Mouse (Mus musculus) thymus, adult 2 months (tissue): ENCODE measurements around the gene Sec22b. TPM values are rescaled to one million over a fixed set of nuclear protein-coding genes. Genes with fewer than 3 reads are reported as not detected.

Experiments
- DNase-seq: peaks from one replicate; pipeline ENCODE4 v3.0.0; 2021
- H3K27ac ChIP-seq: fragments of 200-500 bp; 2 replicates; pipeline ENCODE4 v1.5.1; 2012; ENCODE audit warnings: low read length, control low read depth; ENCODE audit not compliant: control insufficient read depth, insufficient read depth
- H3K27me3 ChIP-seq: fragments of 200-500 bp; 2 replicates; pipeline ENCODE4 v1.6.1; 2012; ENCODE audit warnings: mild to moderate bottlenecking, low read length, moderate library complexity, mixed read lengths; ENCODE audit not compliant: control insufficient read depth, insufficient read depth
- H3K36me3 ChIP-seq: fragments of 200-500 bp; 2 replicates; pipeline ENCODE4 v1.6.1; 2012; ENCODE audit warnings: mild to moderate bottlenecking, low read length, moderate library complexity; ENCODE audit not compliant: control insufficient read depth, insufficient read depth
- H3K4me1 ChIP-seq: fragments of 200-500 bp; replicated peaks from 2 replicates; pipeline ENCODE4 v1.6.1; 2012; ENCODE audit warnings: low read length; ENCODE audit not compliant: control insufficient read depth, insufficient read depth
- H3K4me3 ChIP-seq: fragments of 200-500 bp; 2 replicates; pipeline ENCODE4 v1.5.1; 2012; ENCODE audit warnings: mild to moderate bottlenecking, low read length, control low read depth, moderate library complexity; ENCODE audit not compliant: control insufficient read depth, insufficient read depth
- CTCF ChIP-seq: fragments of 200-500 bp; IDR thresholded peaks from 2 replicates; pipeline ENCODE4 v1.5.1; 2012; ENCODE audit warnings: mild to moderate bottlenecking, control low read depth, low read length, moderate library complexity, borderline replicate concordance; ENCODE audit not compliant: control insufficient read depth, poor library complexity, insufficient read depth; ENCODE audit errors: extremely low read depth
- POLR2A ChIP-seq: fragments of 200-500 bp; IDR thresholded peaks from 2 replicates; pipeline ENCODE4 v1.6.1; 2012; ENCODE audit warnings: mild to moderate bottlenecking, low read length, control low read depth, moderate library complexity; ENCODE audit not compliant: control insufficient read depth, poor library complexity, insufficient read depth; ENCODE audit errors: extremely low read depth
- WGBS: fragments of 180-500 bp; shearing (Covaris S2); methylation state at CpG from one replicate; pipeline ENCODE4 v1.1.7; 2018; 5-methylcytosine and 5-hydroxymethylcytosine counted together
- polyA plus RNA-seq: library from polyadenylated mRNA; depleted of rRNA; stranded (reverse); fragments of >200 nt; gene quantifications from 2 replicates; pipeline ENCODE4 v1.2.3, GENCODE M21; 2012

The Sec22b gene
- polyA plus RNA-seq, 1 experiment: 35.2 TPM

DNA sequence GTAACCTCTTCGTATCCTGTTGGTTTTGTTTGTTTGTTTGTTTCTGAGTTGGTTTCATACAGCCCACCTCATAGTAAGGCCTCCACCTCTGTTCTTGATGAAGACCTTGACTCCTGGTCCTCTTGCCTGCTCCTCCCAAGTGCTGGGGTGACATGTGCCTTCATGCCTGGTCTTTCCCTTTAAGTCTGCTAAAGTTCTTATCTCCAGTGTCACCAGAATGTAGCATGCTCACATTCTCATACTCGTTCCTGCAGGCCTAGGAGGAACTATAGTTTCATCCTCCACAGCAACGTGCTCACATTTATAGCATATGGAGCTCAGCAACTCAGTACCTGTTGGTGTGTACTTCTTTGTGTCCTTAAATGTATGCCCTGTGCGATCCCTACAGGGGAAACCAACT is 26.3 kb downstream of the Sec22b start:
- DNase-seq: no peak
- Histone ChIP-seq H3K27me3 (no peaks in the 10 kb centered on the region), H3K4me3 (no peak overlapping the region), H3K36me3 (peaks cover 5% of the 10 kb centered on the region), H3K27ac (no peak overlapping the region), H3K4me1 (peaks cover 9% of the 10 kb centered on the region)
- no peak for TF ChIP-seq CTCF
- no peak for TF ChIP-seq POLR2A
- WGBS: 79% methylated on average over 4 of the region's 4 CpGs

DNA sequence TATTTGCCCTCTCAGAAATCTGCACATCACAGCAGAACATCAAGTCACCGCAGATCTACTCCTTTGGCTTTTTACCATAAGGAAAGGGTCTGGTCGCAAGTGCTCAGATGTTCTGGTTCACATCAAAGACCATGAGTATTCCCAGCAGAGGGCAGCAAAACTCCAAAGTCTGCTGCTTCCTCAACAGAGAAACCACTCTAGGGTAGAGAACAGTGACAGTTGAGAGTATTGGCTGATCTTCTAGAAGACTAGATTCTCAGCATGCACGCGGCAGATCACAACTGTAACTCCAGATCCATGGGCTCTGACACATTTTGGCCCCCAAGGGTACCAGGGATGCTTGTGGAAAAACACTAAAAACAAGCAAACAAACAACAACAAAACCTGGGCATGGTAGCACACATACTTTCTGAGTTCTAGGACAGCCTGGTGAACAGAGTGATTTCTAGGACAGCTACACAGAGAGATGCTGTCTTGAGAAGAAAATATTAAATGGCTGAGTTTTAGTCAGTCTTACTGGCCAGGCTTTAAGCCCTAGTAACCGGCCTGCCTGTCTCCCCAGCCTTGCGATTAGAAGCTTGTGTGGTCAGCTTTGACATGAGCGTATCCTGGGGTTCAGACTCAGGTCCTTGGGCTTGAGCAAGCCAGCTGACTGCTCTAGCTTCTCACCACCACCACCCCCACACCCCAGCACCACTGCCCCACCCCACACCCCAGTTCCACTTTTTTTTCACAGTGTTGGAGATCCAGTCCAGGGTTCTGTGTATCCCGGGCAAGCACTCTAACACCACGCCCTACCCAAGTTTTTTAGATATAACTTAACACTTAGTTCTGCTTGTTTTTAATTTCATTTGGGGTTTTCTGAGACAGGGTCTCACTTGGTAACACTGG is 28.2 kb downstream of the Sec22b start:
- DNase-seq: peak; percentile 76
- TF ChIP-seq CTCF (no peak), POLR2A (no peak)
- Histone ChIP-seq H3K4me1 (peaks cover 22% of the 10 kb centered on the region), H3K27me3 (no peaks in the 10 kb centered on the region), H3K27ac (no peak overlapping the region), H3K4me3 (no peak overlapping the region), H3K36me3 (no peaks in the 10 kb centered on the region)
- 51% methylated on average over 9 of the region's 9 CpGs for WGBS

GRCm38 (mm10) chr3:97930141-97930786 is 29.3 kb downstream of the Sec22b start:
- Histone ChIP-seq H3K27me3 (no peaks in the 10 kb centered on the region), H3K4me3 (no peak overlapping the region), H3K4me1 (peaks cover 22% of the 10 kb centered on the region), H3K36me3 (no peaks in the 10 kb centered on the region), H3K27ac (no peak overlapping the region)
- TF ChIP-seq CTCF: no peak
- no peak for DNase-seq
- 51% methylated on average over 12 of the region's 12 CpGs for whole genome bisulfite sequencing

DNA sequence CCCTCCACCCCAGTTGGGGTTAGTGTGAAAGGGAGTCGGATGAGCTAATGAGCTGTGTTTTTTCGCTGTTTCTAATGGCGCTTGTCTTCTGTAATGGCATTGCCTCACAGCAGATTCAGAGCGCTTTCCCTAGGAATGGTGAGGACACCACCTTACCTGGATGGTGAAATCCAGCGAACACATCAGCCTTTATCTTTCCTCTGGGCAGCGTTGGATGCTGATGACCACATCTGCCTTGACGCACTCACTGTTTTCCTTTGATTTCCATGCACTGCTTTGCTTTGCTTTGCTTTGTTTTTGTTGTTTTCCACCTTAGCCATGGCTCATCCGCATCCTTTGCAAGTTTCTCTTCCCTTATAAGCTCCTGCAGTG is 29.8 kb downstream of the Sec22b start:
- Histone ChIP-seq H3K27me3 (no peaks in the 10 kb centered on the region), H3K4me1 (peaks cover 22% of the 10 kb centered on the region), H3K4me3 (no peak overlapping the region), H3K27ac (no peak overlapping the region), H3K36me3 (no peaks in the 10 kb centered on the region)
- 97% methylated on average over 8 of the region's 8 CpGs for WGBS
- no peak for TF ChIP-seq CTCF
- no peak for TF ChIP-seq POLR2A
- DNase-seq: no peak

GRCm38 (mm10) chr3:97931310-97931885 is 30.4 kb downstream of the Sec22b start:
- 30% methylated on average over 7 of the region's 7 CpGs for WGBS
- H3K4me3 ChIP-seq: no peak overlapping the region
- TF ChIP-seq POLR2A (no peak), CTCF (no peak)
- no peaks in the 10 kb centered on the region for H3K27me3 ChIP-seq
- peaks cover 22% of the 10 kb centered on the region for H3K4me1 ChIP-seq
- no peak for DNase-seq
- no peaks in the 10 kb centered on the region for H3K36me3 ChIP-seq
- H3K27ac ChIP-seq: no peak overlapping the region

DNA sequence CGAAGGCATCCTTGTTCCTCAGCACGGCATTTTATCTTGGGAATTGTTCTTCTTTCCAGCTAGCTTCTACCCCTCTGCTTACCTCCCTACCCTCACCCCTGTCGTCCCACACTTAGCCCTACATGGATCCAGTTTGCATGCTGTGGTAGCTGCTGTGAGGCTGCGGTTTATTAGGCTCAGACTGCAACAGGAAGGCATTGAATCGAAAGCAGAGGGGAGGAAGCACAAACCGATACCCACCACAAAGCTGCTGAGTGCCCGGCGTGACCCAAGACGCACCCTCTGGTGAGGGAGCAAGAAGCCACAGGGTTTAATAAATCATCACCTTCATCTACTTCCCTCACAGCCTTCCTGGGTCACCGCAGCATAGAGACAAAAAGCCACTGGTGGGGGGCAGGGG is 31.1 kb downstream of the Sec22b start:
- peaks cover 23% of the 10 kb centered on the region for H3K4me1 ChIP-seq
- peak overlapping the region; percentile 32 for H3K4me3 ChIP-seq
- H3K36me3 ChIP-seq: no peaks in the 10 kb centered on the region
- under 1% methylated on average over 10 of the region's 10 CpGs for WGBS
- no peaks in the 10 kb centered on the region for H3K27me3 ChIP-seq
- no peak overlapping the region for H3K27ac ChIP-seq
- peak; percentile 30 for DNase-seq
- TF ChIP-seq CTCF (no peak), POLR2A (no peak)
